Mouse (Mus musculus): ENCODE measurements around the gene Krt73.
A peak's percentile ranks its signal among the peaks of the same experiment; 100 is the strongest.

The Krt73 gene

DNA sequence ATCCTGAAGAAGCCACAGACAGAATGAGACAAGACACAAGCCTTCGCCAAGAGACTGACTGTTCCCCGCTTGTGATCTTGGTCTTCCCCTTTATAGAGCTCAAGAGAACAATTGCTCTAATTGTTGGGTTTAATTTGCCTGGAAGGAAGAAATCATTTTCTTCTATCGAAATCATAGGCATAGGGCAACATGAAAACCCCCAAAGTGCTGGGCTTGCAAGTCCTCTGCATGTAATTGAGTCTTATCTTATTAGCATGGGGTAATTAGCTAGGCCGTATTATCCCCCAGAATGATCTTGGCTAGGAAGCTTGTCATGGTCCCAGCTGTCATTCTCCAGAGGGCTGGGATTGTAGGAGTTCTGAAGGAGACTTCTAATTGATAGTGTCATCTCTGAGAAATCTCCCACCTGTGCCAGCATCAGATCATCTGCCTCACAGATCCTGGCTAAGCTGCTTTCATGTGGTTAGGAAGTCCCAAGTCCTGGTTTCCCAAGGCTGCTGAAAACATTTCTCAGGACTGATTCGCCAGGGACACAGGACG lies at the start of gene Krt73:
TSS of gene Krt73 (minus strand) at position 51 of the 540 bp plus-strand sequence.
- DNase-seq = no peak

- no peak for DNase-seq
These were observed 48.5 kb upstream of the Krt73 start, which contains the start of gene Krt1 for GRCm38 (mm10) chr15:101850694-101851093. TSS of gene Krt1 (minus strand) at chr15:101850794.

- peak; percentile 44 to 48 for DNase-seq
These were observed 43.8 kb upstream of the Krt73 start for GRCm38 (mm10) chr15:101845971-101846403.

- no peak for DNase-seq
These were observed 41.0 kb upstream of the Krt73 start for GRCm38 (mm10) chr15:101843192-101843591.

DNA sequence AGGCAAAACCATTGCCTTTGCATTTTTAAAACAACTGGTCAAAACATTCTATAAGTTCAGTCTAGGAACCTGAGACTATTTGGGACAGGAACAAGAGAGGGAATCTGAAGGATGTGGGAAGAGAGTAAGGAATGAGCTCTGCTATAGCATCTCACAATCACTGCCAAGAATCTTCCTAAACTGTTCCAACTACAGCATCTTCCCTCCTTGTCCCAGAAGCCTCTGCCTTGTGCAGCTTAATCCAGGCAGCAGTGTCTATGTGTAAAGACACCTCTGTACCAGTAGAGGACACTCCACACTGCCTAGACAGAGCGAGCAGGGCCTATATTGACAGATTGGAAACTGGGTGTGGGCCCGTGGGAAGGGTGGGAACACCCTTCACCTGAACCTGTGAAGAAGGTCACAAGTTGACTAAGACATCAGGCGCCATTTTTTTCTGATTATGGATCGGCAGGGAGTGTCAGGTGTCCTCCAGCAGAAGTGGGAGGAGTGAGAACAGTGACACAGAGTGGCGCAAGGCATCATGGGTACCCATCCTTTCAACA lies 32.7 kb upstream of the Krt73 start:
- no peak for DNase-seq

DNA sequence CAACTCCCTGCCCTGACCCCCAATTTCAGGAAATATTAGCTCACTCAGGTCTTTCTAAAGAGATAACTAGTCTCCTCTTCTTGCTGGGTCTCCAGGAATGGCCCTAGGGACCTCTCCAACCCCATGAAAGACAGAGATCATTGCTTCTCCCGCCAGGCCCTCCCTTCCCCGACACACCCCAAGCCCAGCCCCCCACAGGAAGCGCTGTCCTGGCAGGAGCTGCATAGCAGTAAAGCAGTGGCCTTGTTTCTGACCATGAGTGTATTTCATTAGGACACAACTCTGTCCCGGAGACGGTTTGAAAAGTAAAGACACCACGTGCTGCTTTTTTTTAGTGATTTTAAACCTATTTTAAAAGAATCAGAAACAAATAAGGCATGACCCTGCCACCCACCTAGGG lies 31.0 kb upstream of the Krt73 start:
- no peak for DNase-seq

DNA sequence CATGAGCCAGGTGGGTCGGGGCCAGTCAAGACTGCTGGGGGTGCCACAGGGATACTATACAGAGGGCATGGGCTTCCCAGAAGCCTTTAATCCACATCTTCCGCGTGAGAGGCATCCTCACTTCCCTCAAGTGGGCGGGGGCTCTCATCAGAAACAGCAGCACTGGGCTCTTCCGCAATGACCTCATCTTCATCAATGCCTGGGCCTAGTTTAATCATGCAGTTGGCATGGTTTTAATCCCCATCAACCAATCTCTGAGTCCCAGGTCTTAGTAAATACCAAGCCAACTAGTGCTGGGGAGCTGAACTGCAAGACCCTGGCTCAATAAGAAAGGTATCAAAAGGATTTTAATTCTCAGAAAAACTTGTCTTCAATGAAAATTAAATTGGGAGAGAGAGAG lies 27.3 kb upstream of the Krt73 start:
- DNase-seq = no peak

DNA sequence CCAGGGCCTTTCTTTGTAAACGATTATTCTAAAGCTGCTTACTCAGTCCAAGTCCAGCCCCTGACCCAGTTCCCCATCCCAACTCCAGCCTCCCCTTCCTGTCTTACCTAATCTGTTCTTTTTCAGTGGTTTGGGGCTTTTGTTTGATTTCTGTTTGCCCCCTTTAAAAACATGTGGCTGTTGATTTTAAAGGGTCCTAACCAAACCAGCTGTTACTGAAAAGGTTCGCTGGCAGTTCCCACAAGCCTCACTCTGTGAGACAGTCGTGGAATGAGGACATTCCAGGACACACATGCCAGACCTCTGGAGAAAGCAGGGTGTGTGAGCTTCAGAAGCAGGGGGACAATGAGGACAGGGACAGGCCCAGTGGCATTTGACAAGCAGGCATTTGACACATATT lies 19.6 kb upstream of the Krt73 start:
- DNase-seq = no peak

- DNase-seq = no peak
These were observed 15.7 kb upstream of the Krt73 start, which contains the start of gene Krt2 for GRCm38 (mm10) chr15:101817875-101818274. TSS of gene Krt2 (minus strand) at chr15:101818169.

GRCm38 (mm10) chr15:101803052-101803822 lies 1.1 kb upstream of the Krt73 start:
- DNase-seq = no peak

DNA sequence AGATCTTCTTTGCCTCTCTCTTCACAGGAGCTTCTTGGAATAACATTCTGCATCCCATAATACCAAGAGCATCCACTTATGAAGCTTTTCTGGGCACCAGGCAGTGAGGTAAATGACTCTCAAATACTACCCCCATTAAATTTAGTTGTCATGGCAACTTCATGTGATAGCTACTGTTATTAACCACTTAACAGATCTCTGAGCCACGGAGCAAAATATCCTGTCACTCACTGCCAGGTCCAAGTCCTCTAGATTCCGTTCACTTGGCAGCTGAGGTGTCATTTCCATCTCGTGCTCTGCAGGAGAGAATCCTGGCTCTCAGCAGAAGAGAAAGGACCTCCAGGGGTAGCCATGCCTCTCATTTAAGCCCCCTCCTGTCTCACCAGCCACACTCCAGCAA lies 11.3 kb downstream of the Krt73 start:
- no peak for DNase-seq

GRCm38 (mm10) chr15:101786360-101786759 lies 15.8 kb downstream of the Krt73 start, which contains the start of gene Krt72:
TSS of gene Krt72 (minus strand) at chr15:101786460.
- DNase-seq = no peak

DNA sequence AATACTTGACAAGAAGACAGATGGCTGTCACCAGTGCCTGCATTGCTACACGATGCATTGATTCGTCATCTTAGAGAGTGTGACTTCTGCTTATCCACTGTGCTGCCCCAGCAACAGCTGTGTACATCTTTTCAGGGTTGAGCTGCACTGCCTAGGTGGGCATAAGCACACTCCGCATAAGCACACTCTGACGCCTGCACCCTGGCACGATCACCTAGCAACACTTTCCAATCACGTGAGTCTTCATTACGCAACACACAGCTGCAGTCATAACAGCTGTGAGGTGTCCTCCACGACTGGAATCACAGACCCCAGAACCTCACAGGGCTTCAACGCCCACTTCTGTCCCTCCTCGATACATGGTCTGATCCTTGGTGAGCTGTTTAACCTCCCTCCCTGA lies 28.7 kb downstream of the Krt73 start:
- no peak for DNase-seq

- DNase-seq = peak; percentile 78 to 86
These were observed 29.4 kb downstream of the Krt73 start for GRCm38 (mm10) chr15:101772711-101773081.

GRCm38 (mm10) chr15:101772080-101772710 lies 30.0 kb downstream of the Krt73 start:
- peak; percentile 21 to 31 for DNase-seq

- no peak for DNase-seq
These were observed 31.9 kb downstream of the Krt73 start for GRCm38 (mm10) chr15:101770226-101770625.

Data from lung, postnatal 4 days (tissue).